Mouse (Mus musculus) hindbrain, embryonic 14.5 days (tissue): ENCODE results near the gene Actl9. TPM values are rescaled to one million over a fixed set of nuclear protein-coding genes. Genes with fewer than 3 reads are reported as not detected.
A peak's percentile ranks its signal among the peaks of the same experiment; 100 is the strongest.

ENCODE experiments used
- ATAC-seq: fragments of 200-750 bp; cut with Nextera tagmentation; 2 replicates; pipeline ENCODE4 v1.8.0; 2017; ENCODE audit warnings: moderate number of reproducible peaks, mild to moderate bottlenecking, moderate TSS enrichment, moderate library complexity; ENCODE audit not compliant: low FRiP score
- DNase-seq: peaks from one replicate; pipeline ENCODE4 v3.0.0-alpha.2; 2015; ENCODE audit warnings: low spot score
- H3K27ac ChIP-seq: fragments of 300-500 bp; sonication (generic); 2 replicates; pipeline ENCODE4 v1.5.1; 2014; ENCODE audit warnings: mild to moderate bottlenecking, moderate library complexity
- H3K27me3 ChIP-seq: fragments of 300-500 bp; sonication (generic); 2 replicates; pipeline ENCODE4 v1.6.1; 2014; ENCODE audit warnings: mild to moderate bottlenecking, low read length, mixed read lengths; ENCODE audit not compliant: control insufficient read depth, insufficient read depth
- H3K36me3 ChIP-seq: fragments of 300-500 bp; sonication (generic); replicated peaks from 2 replicates; pipeline ENCODE4 v1.6.1; 2014; ENCODE audit not compliant: control insufficient read depth, insufficient read depth
- H3K4me1 ChIP-seq: fragments of 300-500 bp; sonication (generic); replicated peaks from 2 replicates; pipeline ENCODE4 v1.6.1; 2014; ENCODE audit warnings: antibody characterized with exemption, low read length, mixed read lengths; ENCODE audit not compliant: control insufficient read depth, insufficient read depth
- H3K4me2 ChIP-seq: fragments of 300-500 bp; sonication (generic); replicated peaks from 2 replicates; pipeline ENCODE4 v1.6.1; 2014; ENCODE audit warnings: mild to moderate bottlenecking, moderate library complexity
- H3K4me3 ChIP-seq: fragments of 300-500 bp; sonication (generic); replicated peaks from 2 replicates; pipeline ENCODE4 v1.5.1; 2014; ENCODE audit warnings: mild to moderate bottlenecking, low read length
- H3K9ac ChIP-seq: fragments of 300-500 bp; sonication (generic); 2 replicates; pipeline ENCODE4 v1.6.1; 2014
- H3K9me3 ChIP-seq: fragments of 300-500 bp; sonication (generic); 2 replicates; pipeline ENCODE4 v1.6.1; 2016; ENCODE audit warnings: low read length; ENCODE audit not compliant: control insufficient read depth
- WGBS: fragments of 180-500 bp; shearing (Covaris S2); extraction: QIAGEN DNeasy Blood & Tissue Kit; methylation state at CpG from one replicate; pipeline ENCODE4 v1.1.7; 2014; 5-methylcytosine and 5-hydroxymethylcytosine counted together
- polyA plus RNA-seq: library from polyadenylated mRNA; unstranded; fragments of >200 nt; fragmentation: Nextera tagmentation; extraction: Ambion mirVana; gene quantifications from 2 replicates; pipeline ENCODE4 v1.2.1, GENCODE M21; 2014

The Actl9 gene
- polyA plus RNA-seq = not detected in 2 replicates

DNA sequence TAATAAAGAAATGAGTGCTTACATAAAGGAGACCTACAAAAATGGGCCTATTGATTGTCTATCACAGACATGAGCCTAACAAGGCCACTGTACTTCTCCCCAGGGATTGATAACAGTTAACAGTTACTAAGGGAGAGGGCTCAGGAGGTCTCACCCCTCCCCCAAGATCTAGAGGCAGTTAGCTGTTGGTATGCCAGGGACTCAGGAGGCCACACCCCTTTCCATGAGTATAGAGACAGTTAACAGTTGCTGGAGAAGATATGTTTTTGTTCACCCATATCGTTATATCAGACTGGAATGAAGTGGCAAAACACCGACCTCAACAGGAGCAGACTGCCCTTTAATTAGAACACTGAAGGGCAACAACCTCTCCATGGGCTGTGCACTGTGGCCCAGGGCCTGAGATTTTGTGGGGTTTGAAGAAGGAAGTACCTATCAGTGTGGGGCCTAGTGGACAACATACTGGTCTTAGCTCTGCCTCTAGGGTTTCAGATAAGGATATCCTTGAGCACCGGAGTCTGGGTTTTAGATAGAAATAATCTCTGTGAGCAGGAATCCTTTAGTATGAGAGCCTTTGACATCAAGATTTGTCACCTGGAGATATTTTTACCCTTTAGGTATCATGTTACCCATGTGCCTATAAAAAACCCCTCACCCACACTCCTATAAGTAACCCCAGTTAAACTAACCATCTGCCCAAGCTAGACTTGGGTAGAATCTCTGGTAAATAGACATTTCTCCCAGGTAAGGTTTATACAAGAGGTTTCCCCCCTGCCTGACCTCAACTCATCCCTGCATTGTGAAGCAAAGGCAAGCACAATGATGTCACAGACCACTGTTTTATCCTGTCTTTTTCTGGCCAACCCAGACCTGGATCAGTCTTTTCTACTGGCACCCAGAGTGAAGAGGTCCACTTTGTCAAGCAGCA lies at the start of gene Actl9:
Actl9 (plus strand) TSS at position 878 of the 928 bp plus-strand sequence.
- Histone ChIP-seq H3K4me3 (no peak within 1 kb of the TSS), H3K9me3 (no peaks in the 10 kb centered on the region), H3K4me2 (no peak within 1 kb of the TSS), H3K36me3 (no peaks in the 10 kb centered on the region), H3K9ac (no peak within 1 kb of the TSS), H3K27me3 (no peaks in the 10 kb centered on the region), H3K4me1 (no peaks in the 10 kb centered on the region), H3K27ac (no peak within 1 kb of the TSS)
- WGBS = 93% methylated on average over 3 of the region's 3 CpGs
- no peak for DNase-seq
- no peak for ATAC-seq

DNA sequence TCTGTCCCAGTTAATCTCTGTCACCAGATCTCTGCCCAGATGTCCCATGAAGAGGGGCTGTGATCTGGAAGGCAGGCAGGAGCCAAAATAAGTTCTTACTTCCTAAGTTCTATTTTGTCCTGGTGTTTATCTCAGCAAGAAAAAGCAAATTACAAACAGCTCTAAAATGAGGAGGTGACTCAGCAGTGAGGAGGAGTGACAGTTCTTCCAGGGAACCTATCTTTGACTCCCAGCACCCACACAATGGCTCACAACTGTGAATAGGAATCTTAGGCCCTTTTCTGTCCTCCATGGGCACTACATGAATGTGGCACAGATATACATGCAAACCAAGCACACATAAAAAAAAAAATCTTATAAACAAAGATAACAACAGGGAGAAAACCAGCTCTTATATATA lies 47.0 kb upstream of the Actl9 start:
- no peak overlapping the region for H3K9ac ChIP-seq
- no peaks in the 10 kb centered on the region for H3K9me3 ChIP-seq
- H3K27ac ChIP-seq = no peak overlapping the region
- no peak for ATAC-seq
- DNase-seq = no peak
- no peak overlapping the region for H3K4me3 ChIP-seq
- H3K4me2 ChIP-seq = no peak overlapping the region
- peaks cover 49% of the 10 kb centered on the region for H3K36me3 ChIP-seq
- no peaks in the 10 kb centered on the region for H3K4me1 ChIP-seq
- no peaks in the 10 kb centered on the region for H3K27me3 ChIP-seq

- H3K4me3 ChIP-seq = no peak overlapping the region
- H3K9me3 ChIP-seq = no peaks in the 10 kb centered on the region
- H3K27ac ChIP-seq = no peak overlapping the region
- H3K4me2 ChIP-seq = no peak overlapping the region
- ATAC-seq (no peak), DNase-seq (no peak)
- peaks cover 13% of the 10 kb centered on the region for H3K4me1 ChIP-seq
- H3K36me3 ChIP-seq = no peaks in the 10 kb centered on the region
- H3K9ac ChIP-seq = no peak overlapping the region
- 96% methylated on average over 5 of the region's 5 CpGs for WGBS
- no peaks in the 10 kb centered on the region for H3K27me3 ChIP-seq
Measured at GRCm38 (mm10) chr17:33392271-33392670, 40.4 kb upstream of the Actl9 start.

DNA sequence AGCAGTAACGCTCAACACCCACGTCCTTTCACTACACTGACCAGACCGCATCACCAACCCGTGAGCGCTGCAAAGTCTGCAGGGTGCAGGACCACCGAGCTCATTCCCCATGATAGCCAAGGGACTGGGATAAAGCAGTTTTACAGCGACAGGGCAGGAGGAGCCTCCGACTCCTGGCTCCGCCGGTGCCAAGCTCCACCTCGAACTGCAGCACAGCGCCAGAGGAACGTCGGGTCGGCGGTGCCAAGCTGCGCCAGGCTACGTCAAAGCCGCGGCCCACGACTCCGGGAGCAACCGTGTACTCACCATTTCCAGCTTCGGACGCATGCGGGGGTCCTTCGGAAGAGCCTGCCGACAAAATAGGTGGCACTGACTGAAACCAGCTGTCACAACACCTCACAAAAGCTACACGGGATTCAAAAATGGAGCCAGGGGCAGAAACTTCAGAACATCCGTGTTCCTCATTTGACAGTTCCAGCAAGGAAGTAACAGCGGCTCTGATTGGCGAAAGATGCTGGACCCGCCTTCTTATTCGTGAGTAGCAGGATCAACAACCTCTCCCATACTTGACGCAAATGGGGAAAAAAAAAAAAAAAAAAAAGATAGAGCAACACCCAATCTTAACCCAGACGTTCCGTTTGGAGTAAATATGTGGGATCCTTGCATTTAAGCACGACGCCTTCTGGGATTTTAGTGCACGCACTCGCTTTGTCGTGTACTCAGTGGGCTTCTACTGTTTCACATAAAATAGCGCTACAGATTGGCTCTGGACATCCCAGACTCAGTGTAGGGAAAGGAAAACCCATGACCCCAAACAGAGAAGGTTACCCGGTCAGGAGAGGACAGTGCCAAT lies 38.3 kb upstream of the Actl9 start, which contains the start of gene Zfp101:
Zfp101 (minus strand) TSS at position 460 of the 853 bp plus-strand sequence.
- under 1% methylated on average over 44 of the region's 44 CpGs for WGBS
- H3K4me3 ChIP-seq = peak within 1 kb of the TSS; percentile 67
- H3K27ac ChIP-seq = peak within 1 kb of the TSS; percentile 80
- no peaks in the 10 kb centered on the region for H3K9me3 ChIP-seq
- ATAC-seq (peak; percentile 99), DNase-seq (peak; percentile 96)
- peak within 1 kb of the TSS; percentile 71 for H3K4me2 ChIP-seq
- H3K9ac ChIP-seq = peak within 1 kb of the TSS; percentile 63
- no peaks in the 10 kb centered on the region for H3K36me3 ChIP-seq
- no peaks in the 10 kb centered on the region for H3K27me3 ChIP-seq
- peaks cover 13% of the 10 kb centered on the region for H3K4me1 ChIP-seq

- Histone ChIP-seq H3K4me2 (no peak overlapping the region), H3K27ac (no peak overlapping the region), H3K9ac (no peak overlapping the region), H3K36me3 (no peaks in the 10 kb centered on the region), H3K9me3 (no peaks in the 10 kb centered on the region), H3K27me3 (no peaks in the 10 kb centered on the region), H3K4me1 (no peaks in the 10 kb centered on the region), H3K4me3 (no peak overlapping the region)
- 74% methylated on average over 1 of the region's 1 CpGs for WGBS
- DNase-seq (peak; percentile 87), ATAC-seq (peak; percentile 65; the same call in 1 of the 2 replicates)
Measured at GRCm38 (mm10) chr17:33439148-33439547, 6.5 kb downstream of the Actl9 start.

DNA sequence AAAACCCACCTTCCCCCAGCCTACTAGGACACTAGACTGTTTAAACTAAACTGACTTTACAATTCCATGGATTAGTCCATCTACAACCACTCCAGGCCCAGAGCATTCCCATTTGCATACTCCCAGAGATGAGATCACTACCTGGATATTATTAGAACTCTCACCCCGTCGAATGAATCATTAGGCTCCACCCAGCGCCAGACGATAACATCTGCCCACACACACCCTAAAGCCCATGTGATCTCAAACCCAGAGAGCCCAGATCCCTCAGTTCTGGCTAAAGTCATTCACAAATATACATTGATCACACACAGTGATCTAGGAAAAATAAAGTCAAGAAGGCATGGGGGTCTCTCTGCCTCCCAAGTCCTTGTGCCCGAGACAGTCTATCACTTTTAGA lies 7.2 kb downstream of the Actl9 start:
- Histone ChIP-seq H3K4me2 (no peak overlapping the region), H3K27me3 (no peaks in the 10 kb centered on the region), H3K9me3 (no peaks in the 10 kb centered on the region), H3K36me3 (no peaks in the 10 kb centered on the region), H3K27ac (no peak overlapping the region), H3K9ac (no peak overlapping the region), H3K4me1 (no peaks in the 10 kb centered on the region), H3K4me3 (no peak overlapping the region)
- no peak for DNase-seq
- 79% methylated on average over 5 of the region's 5 CpGs for WGBS
- no peak for ATAC-seq

- Histone ChIP-seq H3K4me1 (no peaks in the 10 kb centered on the region), H3K9ac (no peak overlapping the region), H3K9me3 (no peaks in the 10 kb centered on the region), H3K4me2 (no peak overlapping the region), H3K36me3 (no peaks in the 10 kb centered on the region), H3K27me3 (no peaks in the 10 kb centered on the region), H3K4me3 (no peak overlapping the region), H3K27ac (no peak overlapping the region)
- no peak for DNase-seq
- no peak for ATAC-seq
Measured at GRCm38 (mm10) chr17:33441159-33441558, 8.5 kb downstream of the Actl9 start.

DNA sequence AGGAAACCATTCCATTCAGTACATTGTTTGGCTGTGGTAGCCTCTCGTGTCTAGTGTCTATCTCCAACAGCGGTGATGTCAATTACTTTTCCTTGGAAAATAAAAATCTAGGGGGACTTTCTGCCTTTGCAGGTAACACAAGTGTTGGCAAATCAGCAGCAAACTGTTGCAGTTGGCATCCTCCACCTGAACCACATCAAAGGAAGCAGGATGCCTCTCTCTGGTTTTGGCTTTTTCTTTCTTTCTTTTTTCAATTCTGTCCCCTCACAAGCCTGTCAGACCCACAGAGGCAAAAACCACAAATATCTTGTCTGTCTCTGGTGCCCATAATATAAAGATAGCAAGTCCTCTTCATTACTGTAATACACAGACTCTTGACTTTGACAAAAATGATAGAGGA lies 23.9 kb downstream of the Actl9 start:
- H3K27me3 ChIP-seq = no peaks in the 10 kb centered on the region
- no peaks in the 10 kb centered on the region for H3K36me3 ChIP-seq
- no peak overlapping the region for H3K4me3 ChIP-seq
- DNase-seq (no peak), ATAC-seq (no peak)
- WGBS = 86% methylated on average over 2 of the region's 2 CpGs
- H3K9me3 ChIP-seq = no peaks in the 10 kb centered on the region
- no peak overlapping the region for H3K9ac ChIP-seq
- H3K4me1 ChIP-seq = no peaks in the 10 kb centered on the region
- no peak overlapping the region for H3K4me2 ChIP-seq
- H3K27ac ChIP-seq = no peak overlapping the region

DNA sequence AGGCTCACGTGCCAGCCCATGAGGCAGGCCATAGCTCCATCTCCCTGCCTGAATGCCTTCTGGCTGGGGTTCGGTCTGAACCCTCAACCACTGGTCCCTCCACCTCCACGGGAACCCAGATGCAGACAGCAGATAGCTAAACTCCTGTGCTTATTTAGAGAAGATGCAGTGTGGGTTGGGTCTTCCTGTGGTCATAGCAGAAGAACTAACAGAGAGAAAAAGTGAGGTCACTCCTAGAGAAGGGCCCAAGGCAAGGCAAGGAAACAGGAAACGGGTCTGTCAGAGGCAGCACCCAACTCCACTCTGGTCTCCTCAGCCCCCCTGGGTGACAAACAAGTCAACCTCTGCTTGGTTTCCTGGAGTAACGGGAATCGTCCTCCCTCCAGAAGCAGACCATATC lies 38.5 kb downstream of the Actl9 start:
- Histone ChIP-seq H3K4me1 (no peaks in the 10 kb centered on the region), H3K36me3 (no peaks in the 10 kb centered on the region), H3K27me3 (no peaks in the 10 kb centered on the region), H3K9me3 (no peaks in the 10 kb centered on the region), H3K4me3 (no peak overlapping the region), H3K27ac (no peak overlapping the region), H3K9ac (no peak overlapping the region), H3K4me2 (no peak overlapping the region)
- DNase-seq (no peak), ATAC-seq (no peak)
- WGBS = 75% methylated on average over 6 of the region's 6 CpGs
